Mouse (Mus musculus): ENCODE measurements around the gene Zmiz2.
"Not testable (repeated sequence)": the region's sequence is repeated elsewhere in the genome, so short reads cannot be mapped to it uniquely, and the experiment has no call there.

Zmiz2 gene

GRCm38 (mm10) chr11:6419156-6419555 lies 30.3 kb downstream of the Zmiz2 start:
- not testable (repeated sequence) for DNase-seq (ENCODE audit: low read depth, low spot score)

GRCm38 (mm10) chr11:6420283-6420703 lies 31.4 kb downstream of the Zmiz2 start:
- no peak for DNase-seq (ENCODE audit: low read depth, low spot score)

GRCm38 (mm10) chr11:6420722-6421350 lies 32.0 kb downstream of the Zmiz2 start:
- no peak for DNase-seq (ENCODE audit: low read depth, low spot score)

- no peak for DNase-seq (ENCODE audit: low read depth, low spot score)
These were observed 41.3 kb downstream of the Zmiz2 start for GRCm38 (mm10) chr11:6430186-6430585.

GRCm38 (mm10) chr11:6436442-6436841 lies 47.6 kb downstream of the Zmiz2 start:
- DNase-seq (ENCODE audit: low read depth, low spot score), result peak; percentile 44

- DNase-seq (ENCODE audit: low read depth, low spot score), result no peak
These were observed 48.8 kb downstream of the Zmiz2 start for GRCm38 (mm10) chr11:6437667-6438066.

- no peak for DNase-seq (ENCODE audit: low read depth, low spot score)
These were observed 51.3 kb downstream of the Zmiz2 start for GRCm38 (mm10) chr11:6440171-6440570.

- DNase-seq (ENCODE audit: low read depth, low spot score), result no peak
These were observed 53.7 kb downstream of the Zmiz2 start for GRCm38 (mm10) chr11:6442566-6442965.

GRCm38 (mm10) chr11:6443102-6443501 lies 54.2 kb downstream of the Zmiz2 start:
- DNase-seq (ENCODE audit: low read depth, low spot score), result no peak

GRCm38 (mm10) chr11:6443727-6444076 lies 54.8 kb downstream of the Zmiz2 start:
- no peak for DNase-seq (ENCODE audit: low read depth, low spot score)

- peak; percentile 99 for DNase-seq (ENCODE audit: low read depth, low spot score)
These were observed 55.4 kb downstream of the Zmiz2 start, which contains the start of gene H2afv for GRCm38 (mm10) chr11:6444077-6444853. H2afv (minus strand) TSS chr11:6444443.

- DNase-seq (ENCODE audit: low read depth, low spot score), result no peak
These were observed 56.6 kb downstream of the Zmiz2 start for GRCm38 (mm10) chr11:6445441-6445840.

- no peak for DNase-seq (ENCODE audit: low read depth, low spot score)
These were observed 57.1 kb downstream of the Zmiz2 start for GRCm38 (mm10) chr11:6445951-6446350.

GRCm38 (mm10) chr11:6447493-6447892 lies 58.6 kb downstream of the Zmiz2 start:
- DNase-seq (ENCODE audit: low read depth, low spot score), result no peak

GRCm38 (mm10) chr11:6448155-6448554 lies 59.3 kb downstream of the Zmiz2 start:
- not testable (repeated sequence) for DNase-seq (ENCODE audit: low read depth, low spot score)
